Mouse (Mus musculus) heart, postnatal 25 days (tissue): ENCODE results near the gene Slc2a1. TPM values are rescaled to one million over a fixed set of nuclear protein-coding genes. Genes with fewer than 3 reads are reported as not detected.
A peak's percentile ranks its signal among the peaks of the same experiment; 100 is the strongest.

Experiments
- DNase-seq: peaks from one replicate; pipeline ENCODE4 v3.0.0; 2022; ENCODE audit warnings: low spot score
- intact Hi-C: fragments of 180-260 bp; cut with DNase I; formaldehyde crosslinking; loops from one replicate; pipeline ENCODE4 v1.15.1; 2025
- microRNA-seq: library from miRNA; unstranded; fragments of <30 nt; microRNA quantifications from one replicate; pipeline ENCODE4 v1.2.0, GENCODE M21; 2022
- total RNA-seq, 2 experiments: library from RNA; stranded (reverse); gene quantifications; 2 replicates each; pipeline ENCODE4 v1.2.3; 2021

Gene Slc2a1
- total RNA-seq, 2 experiments from 2014 or later, result 7.3 to 8.0 TPM

GRCm38 (mm10) chr4:119172919-119173650 is 64.6 kb downstream of the Slc2a1 start:
- intact Hi-C loops, result no loop called here
- DNase-seq, result no peak

- peak; percentile 92 for DNase-seq
- intact Hi-C loops, result no loop called here
Observed at GRCm38 (mm10) chr4:119173851-119174453, 65.4 kb downstream of the Slc2a1 start, which contains the start of gene Zfp691. TSS of gene Zfp691 (minus strand) at chr4:119174195.

DNA sequence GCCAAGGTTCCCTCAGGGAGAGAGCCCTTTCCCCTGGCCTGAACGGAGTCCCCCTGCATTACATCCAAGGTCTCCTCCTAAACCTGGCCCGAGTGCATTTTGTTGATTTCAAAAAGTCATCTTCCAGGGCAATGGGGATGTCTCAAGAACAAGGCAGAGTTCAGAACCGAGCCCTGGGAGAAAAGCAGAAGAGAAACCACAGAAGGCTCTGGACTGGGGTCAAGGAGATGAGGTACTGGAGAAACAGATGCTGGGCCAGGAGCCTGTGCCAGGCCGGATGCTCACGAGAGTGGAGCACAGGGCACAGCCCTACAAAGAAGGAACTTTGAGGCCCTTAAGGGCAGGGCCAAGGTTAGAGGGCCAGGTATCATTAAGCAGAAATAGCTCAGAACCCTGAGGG is 69.2 kb downstream of the Slc2a1 start:
- intact Hi-C loops, result no loop called here

GRCm38 (mm10) chr4:119178331-119178730 is 69.8 kb downstream of the Slc2a1 start:
- peak; percentile 34 for DNase-seq
- intact Hi-C loops, result no loop called here

More for the DNA sequence above, 69.2 kb downstream of the Slc2a1 start:
- DNase-seq, result peak; percentile 13

- intact Hi-C loops, result no loop called here
Observed at GRCm38 (mm10) chr4:119180133-119180707, 71.7 kb downstream of the Slc2a1 start.

DNA sequence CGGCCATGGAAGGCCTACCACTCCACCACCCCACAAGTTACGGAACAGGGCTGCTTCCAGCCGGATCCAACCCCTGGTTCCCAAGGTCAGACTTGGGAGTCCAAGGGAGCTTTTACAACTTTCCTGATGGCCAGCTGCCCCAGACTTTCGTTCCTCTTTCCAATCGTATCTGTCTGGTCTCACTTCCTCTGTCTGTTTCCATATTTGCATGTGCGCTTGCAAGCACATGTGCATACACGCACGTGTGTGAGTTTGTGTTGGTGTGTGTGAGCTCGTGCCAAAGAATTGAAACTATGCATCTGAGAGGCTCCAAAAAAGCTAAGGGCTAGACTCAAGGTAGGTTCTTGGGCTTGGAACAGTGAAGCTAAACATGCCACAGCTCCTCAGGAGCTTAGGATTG is 72.9 kb downstream of the Slc2a1 start:
- DNase-seq, result no peak
- intact Hi-C loops, result no loop called here

More at GRCm38 (mm10) chr4:119180133-119180707, 71.7 kb downstream of the Slc2a1 start:
- DNase-seq, result no peak

GRCm38 (mm10) chr4:119183525-119183924 is 75.0 kb downstream of the Slc2a1 start:
- intact Hi-C loops, result no loop called here
- no peak for DNase-seq

DNA sequence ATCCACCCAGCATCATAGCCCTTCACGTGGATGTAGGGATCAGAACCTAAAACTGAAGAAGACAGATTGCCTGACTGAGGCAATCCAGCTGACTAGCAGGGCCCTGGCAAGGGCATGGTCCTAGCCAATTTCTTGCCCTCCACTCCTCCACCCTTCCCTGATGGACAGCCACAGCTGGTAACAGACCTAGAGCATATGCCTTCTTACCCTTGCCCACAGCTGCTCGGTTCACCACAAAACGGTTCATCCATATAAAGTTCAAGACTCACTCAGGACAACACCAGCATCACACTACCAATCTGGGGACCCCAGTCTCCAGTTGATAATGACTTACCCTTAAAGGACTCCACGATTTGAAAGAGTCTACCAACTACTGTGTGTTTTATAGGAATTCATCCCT is 77.3 kb downstream of the Slc2a1 start:
- no peak for DNase-seq
- intact Hi-C loops, result no loop called here

Small RNA genes within 50 kb of the gene (microRNA-seq; reads per million reads assigned to microRNA genes)
- gene Mir1957a, result not detected

Other genes with a start within 250 kb of the Slc2a1 start
- not detected for gene Olfr1331, start 244.1 kb upstream of the Slc2a1 start, total RNA-seq
- gene Olfr1330, start 220.1 kb upstream of the Slc2a1 start, total RNA-seq, result not detected
- gene Olfr1329, start 191.2 kb upstream of the Slc2a1 start, total RNA-seq, result not detected
- not detected for gene Olfr1328, start 170.1 kb upstream of the Slc2a1 start, total RNA-seq
- under 1 TPM; 0.18 to 0.34 TPM for gene Lao1, start 147.1 kb upstream of the Slc2a1 start, total RNA-seq
- gene Zfp691, start 65.5 kb downstream of the Slc2a1 start, total RNA-seq, result 10 to 100 TPM; 21.4 to 25.0 TPM
- under 1 TPM; 0.05 to 0.25 TPM for gene Ermap, start 81.3 kb downstream of the Slc2a1 start, total RNA-seq
- 10 to 100 TPM; 15.3 to 19.0 TPM for gene Svbp, start 86.6 kb downstream of the Slc2a1 start, total RNA-seq
- not detected for gene Tmem269, start 109.5 kb downstream of the Slc2a1 start, total RNA-seq
- 10 to 100 TPM; 21.5 to 23.5 TPM for gene AU022252, start 124.0 kb downstream of the Slc2a1 start, total RNA-seq
- gene P3h1, start 124.2 kb downstream of the Slc2a1 start, total RNA-seq, result 10 to 100 TPM; 15.0 to 15.7 TPM
- gene Cldn19, start 146.7 kb downstream of the Slc2a1 start, total RNA-seq, result under 1 TPM in 1 of 2 experiments, not detected in 1; 0.06 TPM
- gene Ybx1, start 185.9 kb downstream of the Slc2a1 start, total RNA-seq, result 100 to 1,000 TPM; 786 to 800 TPM
- gene Ppih, start 211.8 kb downstream of the Slc2a1 start, total RNA-seq, result 10 to 100 TPM; 10.3 to 11.1 TPM